Comparison of ENCODE assay signal across 8 mouse cellular contexts in genomic region chr11:69758090-69758456, GRCm38 (mm10). TPM values are rescaled to one million over a fixed set of nuclear protein-coding genes. Genes with fewer than 3 reads are reported as not detected.
DNase-seq lines count a peak whose midpoint lies in the region; ATAC-seq lines count a peak whose summit lies in the region.

No protein-coding gene starts in this region.

- no peaks in the 10 kb centered on the region for H3K36me3 ChIP-seq in intestine, embryonic 14.5 days (ENCODE audit: control insufficient read depth, insufficient read depth, low read length)

- peak overlapping the region; percentile 99 for H3K27ac ChIP-seq in intestine, embryonic 14.5 days (ENCODE audit: low read depth)

- peak overlapping the region; percentile 89 for H3K9ac ChIP-seq in intestine, embryonic 14.5 days (ENCODE audit: low read length)

- H3K4me2 ChIP-seq in intestine, embryonic 14.5 days (ENCODE audit: low read length): peak overlapping the region; percentile 93

- peaks cover 41% of the 10 kb centered on the region for H3K4me1 ChIP-seq in intestine, embryonic 14.5 days (replicated peaks; ENCODE audit: control insufficient read depth, insufficient read depth, low read length)

- under 1% methylated on average over 26 of the region's 26 CpGs for WGBS in intestine, embryonic 14.5 days

- DNase-seq in adipocyte (ENCODE audit: low spot score): peak; percentile 94
- peak; percentile 96 for DNase-seq in embryo, embryonic 10 days (ENCODE audit: low spot score)
- peak; percentile 97 for DNase-seq in gastrocnemius, postnatal 14 days
- peak; percentile 93 for DNase-seq in intestine, embryonic 14.5 days (ENCODE audit: low spot score)
- peak; percentile 96 to 97 for DNase-seq in left cerebral cortex, postnatal 14 days (ENCODE audit: low spot score in 2 of 2)
- DNase-seq in mesoderm, embryonic 11.5 days (ENCODE audit: low read depth, low spot score): peak; percentile 96
- DNase-seq in right cerebral cortex, postnatal 36 days (ENCODE audit: low spot score in 2 of 2): peak; percentile 91 to 94
- DNase-seq in yolk sac, embryonic 10.5 days (ENCODE audit: low spot score): peak; percentile 92

- H3K9me3 ChIP-seq in intestine, embryonic 14.5 days (ENCODE audit: control insufficient read depth, low read length): no peaks in the 10 kb centered on the region

- intact Hi-C loops in gastrocnemius, postnatal 14 days (cut with DNase I; ENCODE audit: low total_unique reads): no loop called here
- intact Hi-C loops in left cerebral cortex, postnatal 14 days (cut with DNase I): loop anchor here (2.0 to 5.0 kb wide), 3 partner anchors 75 to 101 kb away; partner anchors contain the start of genes Nlgn2, Senp3, Sox15 and Tmem256

- peak overlapping the region; percentile 56 for H3K4me3 ChIP-seq in intestine, embryonic 14.5 days (ENCODE audit: low read depth, low read length)

- peak; percentile 84 for ATAC-seq in intestine, embryonic 14.5 days (replicated peaks; ENCODE audit: low FRiP score, low TSS enrichment, low read depth)

- no peaks in the 10 kb centered on the region for H3K27me3 ChIP-seq in intestine, embryonic 14.5 days (replicated peaks; ENCODE audit: control insufficient read depth, insufficient read depth, low read length)

RNA-seq across cellular contexts. Expression of gene Polr2a, which starts 0.4 kb away (rescaled TPM):
- total RNA-seq in gastrocnemius, postnatal 14 days (2021): 10 to 100 TPM; 36.4 to 39.1 TPM
- 35.2 and 38.7 TPM in 2 replicates for polyA plus RNA-seq in intestine, embryonic 14.5 days (2014; fragmentation: Nextera tagmentation; extraction: Ambion mirVana)
- 10 to 100 TPM; 54.3 to 54.4 TPM for total RNA-seq in left cerebral cortex, postnatal 14 days (2021)

RNA-seq across cellular contexts. Expression of gene Slc35g3, which starts 3.7 kb away (rescaled TPM):
- not detected for total RNA-seq in gastrocnemius, postnatal 14 days (2021)
- polyA plus RNA-seq in intestine, embryonic 14.5 days (2014; fragmentation: Nextera tagmentation; extraction: Ambion mirVana): not detected in 2 replicates
- not detected for total RNA-seq in left cerebral cortex, postnatal 14 days (2021)

RNA-seq across cellular contexts. Expression of gene Zbtb4, which starts 7.6 kb away (rescaled TPM):
- total RNA-seq in gastrocnemius, postnatal 14 days (2021): 10 to 100 TPM; 18.2 to 21.3 TPM
- polyA plus RNA-seq in intestine, embryonic 14.5 days (2014; fragmentation: Nextera tagmentation; extraction: Ambion mirVana): 2.8 and 3.3 TPM in 2 replicates
- total RNA-seq in left cerebral cortex, postnatal 14 days (2021): 10 to 100 TPM; 71.1 to 86.9 TPM

RNA-seq across cellular contexts. Expression of gene Chrnb1, which starts 37.7 kb away (rescaled TPM):
- total RNA-seq in gastrocnemius, postnatal 14 days (2021): 10 to 100 TPM; 75.5 to 80.7 TPM
- 3.5 and 4.4 TPM in 2 replicates for polyA plus RNA-seq in intestine, embryonic 14.5 days (2014; fragmentation: Nextera tagmentation; extraction: Ambion mirVana)
- under 1 TPM; 0.76 to 0.79 TPM for total RNA-seq in left cerebral cortex, postnatal 14 days (2021)

RNA-seq across cellular contexts. Expression of gene Fgf11, which starts 43.6 kb away (rescaled TPM):
- 1 to 10 TPM; 6.6 to 8.0 TPM for total RNA-seq in gastrocnemius, postnatal 14 days (2021)
- polyA plus RNA-seq in intestine, embryonic 14.5 days (2014; fragmentation: Nextera tagmentation; extraction: Ambion mirVana): 1.1 and 1.4 TPM in 2 replicates
- 10 to 100 TPM; 15.4 to 20.4 TPM for total RNA-seq in left cerebral cortex, postnatal 14 days (2021)

Comparison
In these comparisons a context has a peak if more than half of its experiments do, and no peak if none do; other contexts are left out.
1. Peak in every context shown above with its lines: DNase-seq, ATAC-seq, H3K4me3 ChIP-seq and H3K27ac ChIP-seq.